Mouse (Mus musculus) central nervous system, embryonic 14 days (tissue): Measurements from ENCODE around the gene Zdhhc24. TPM values are rescaled to one million over a fixed set of nuclear protein-coding genes. Genes with fewer than 3 reads are reported as not detected.

Experiments used
- polyA plus RNA-seq: library from polyadenylated mRNA; depleted of rRNA; stranded (reverse); fragments of >200 nt; gene quantifications from 2 replicates; pipeline ENCODE4 v1.2.3, GENCODE M21; 2012; rRNA removed

Gene Zdhhc24
- polyA plus RNA-seq = 33.2 and 34.5 TPM in 2 replicates

GRCm38 (mm10) chr19:4878405-4879323, at the start of gene Zdhhc24:
Gene Zdhhc24 (plus strand): TSS chr19:4878668.

GRCm38 (mm10) chr19:4839149-4839548, 39.3 kb upstream of the Zdhhc24 start, which contains the start of the genes Ccs and Ccdc87:
Gene Ccs (minus strand): TSS chr19:4839332.
Gene Ccdc87 (plus strand): TSS chr19:4839366.

GRCm38 (mm10) chr19:4854552-4855469, 23.7 kb upstream of the Zdhhc24 start, which contains the start of gene Ctsf:
Gene Ctsf (plus strand): TSS chr19:4855130.

GRCm38 (mm10) chr19:4877785-4878184, 683 bp upstream of the Zdhhc24 start, which contains the start of gene Actn3:
Gene Actn3 (minus strand): TSS chr19:4877909.

GRCm38 (mm10) chr19:4905979-4906794, 27.7 kb downstream of the Zdhhc24 start, which contains the start of gene Bbs1:
Gene Bbs1 (minus strand): TSS chr19:4906628.

GRCm38 (mm10) chr19:4927904-4928531, 49.5 kb downstream of the Zdhhc24 start, which contains the start of gene Dpp3:
Gene Dpp3 (minus strand): TSS chr19:4928287.

Other genes starting within 250 kb of the Zdhhc24 start
- gene Gm960, start 180.0 kb upstream of the Zdhhc24 start, polyA plus RNA-seq = 4.1 and 4.2 TPM in 2 replicates
- 33.1 and 35.5 TPM in 2 replicates for gene Sptbn2, start 167.5 kb upstream of the Zdhhc24 start, polyA plus RNA-seq
- gene Rbm4b, start 122.2 kb upstream of the Zdhhc24 start, polyA plus RNA-seq = 89.3 and 101 TPM in 2 replicates
- 150 and 168 TPM in 2 replicates for gene Rbm4, start 84.8 kb upstream of the Zdhhc24 start, polyA plus RNA-seq
- gene Gm21992, start 67.1 kb upstream of the Zdhhc24 start, polyA plus RNA-seq = 17.5 and 26.3 TPM in 2 replicates
- 59.1 and 61.9 TPM in 2 replicates for gene Rbm14, start 67.0 kb upstream of the Zdhhc24 start, polyA plus RNA-seq
- gene Ccs, start 39.3 kb upstream of the Zdhhc24 start, polyA plus RNA-seq = 44.2 and 54.2 TPM in 2 replicates
- 0.28 and 0.48 TPM in 2 replicates for gene Ccdc87, start 39.3 kb upstream of the Zdhhc24 start, polyA plus RNA-seq
- gene Ctsf, start 23.5 kb upstream of the Zdhhc24 start, polyA plus RNA-seq = 58.6 and 72.9 TPM in 2 replicates
- gene Actn3, start 759 bp upstream of the Zdhhc24 start, polyA plus RNA-seq = 1.3 and 2.9 TPM in 2 replicates
- 18.7 and 18.8 TPM in 2 replicates for gene Bbs1, start 28.0 kb downstream of the Zdhhc24 start, polyA plus RNA-seq
- gene Dpp3, start 49.6 kb downstream of the Zdhhc24 start, polyA plus RNA-seq = 110 and 111 TPM in 2 replicates
- 8.6 and 9.1 TPM in 2 replicates for gene Peli3, start 64.5 kb downstream of the Zdhhc24 start, polyA plus RNA-seq
- gene Mrpl11, start 83.5 kb downstream of the Zdhhc24 start, polyA plus RNA-seq = 86.3 and 93.6 TPM in 2 replicates
- gene Npas4, start 111.6 kb downstream of the Zdhhc24 start, polyA plus RNA-seq = 4.5 and 4.8 TPM in 2 replicates
- gene Slc29a2, start 145.2 kb downstream of the Zdhhc24 start, polyA plus RNA-seq = 22.4 and 26.9 TPM in 2 replicates
- gene B4gat1, start 160.2 kb downstream of the Zdhhc24 start, polyA plus RNA-seq = 34.8 and 39.6 TPM in 2 replicates
- 2.7 and 3.4 TPM in 2 replicates for gene AC124502.3, start 160.2 kb downstream of the Zdhhc24 start, polyA plus RNA-seq
- gene Brms1, start 162.7 kb downstream of the Zdhhc24 start, polyA plus RNA-seq = 41.3 and 46.9 TPM in 2 replicates
- 3.0 and 3.7 TPM in 2 replicates for gene Rin1, start 171.8 kb downstream of the Zdhhc24 start, polyA plus RNA-seq
- 18.0 and 35.0 TPM in 2 replicates for gene Cd248, start 189.4 kb downstream of the Zdhhc24 start, polyA plus RNA-seq
- 6.5 and 8.1 TPM in 2 replicates for gene Tmem151a, start 206.9 kb downstream of the Zdhhc24 start, polyA plus RNA-seq
- gene Yif1a, start 209.9 kb downstream of the Zdhhc24 start, polyA plus RNA-seq = 65.4 and 72.8 TPM in 2 replicates
- 313 and 334 TPM in 2 replicates for gene Cnih2, start 219.9 kb downstream of the Zdhhc24 start, polyA plus RNA-seq
- 175 and 180 TPM in 2 replicates for gene Rab1b, start 228.4 kb downstream of the Zdhhc24 start, polyA plus RNA-seq
- 109 and 115 TPM in 2 replicates for gene Klc2, start 239.9 kb downstream of the Zdhhc24 start, polyA plus RNA-seq